Mouse (Mus musculus) bone marrow, adult 2 months (tissue): ENCODE results near the gene Nsd1.

Experiments
- CTCF ChIP-seq: fragments of 200-500 bp; IDR thresholded peaks from 2 replicates; pipeline ENCODE4 v1.5.1; 2011; ENCODE audit warnings: low read length, control low read depth; ENCODE audit not compliant: control insufficient read depth, insufficient read depth
- POLR2A ChIP-seq: fragments of 200-500 bp; IDR thresholded peaks from 2 replicates; pipeline ENCODE4 v1.6.1; 2011; ENCODE audit warnings: low read depth, mild to moderate bottlenecking, control low read depth, low read length, borderline replicate concordance; ENCODE audit not compliant: control insufficient read depth

DNA sequence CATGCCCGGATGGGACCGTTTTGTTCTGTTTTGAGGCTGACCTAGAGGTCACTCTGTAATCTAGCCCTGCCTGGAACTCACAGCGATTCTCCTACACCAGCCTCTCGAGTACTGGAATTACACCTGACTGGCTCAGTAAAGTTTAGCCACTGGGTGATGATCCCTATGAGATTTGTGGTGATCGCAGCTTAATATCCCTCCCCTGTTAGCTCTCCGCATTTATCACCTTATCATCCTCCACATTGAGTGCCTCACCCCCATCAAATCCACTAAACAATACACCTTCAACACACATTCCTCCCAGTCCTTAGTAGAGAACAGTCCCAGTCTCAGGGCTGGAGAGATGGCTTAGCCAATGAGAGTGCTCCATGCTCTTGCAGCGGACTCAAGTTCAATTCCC, 47.2 kb upstream of the Nsd1 start:
- TF ChIP-seq CTCF = no peak
- TF ChIP-seq POLR2A = no peak
